Mouse (Mus musculus) spleen, adult 2 months (tissue): Measurements from ENCODE around the gene Ulk2.

Source experiments
- CTCF ChIP-seq: fragments of 200-500 bp; IDR thresholded peaks from 2 replicates; pipeline ENCODE4 v1.5.1; 2011; ENCODE audit warnings: mild to moderate bottlenecking, inconsistent platforms; ENCODE audit not compliant: insufficient read depth, insufficient read length, insufficient replicate concordance; ENCODE audit errors: extremely low read depth
- POLR2A ChIP-seq: fragments of 200-500 bp; IDR thresholded peaks from 2 replicates; pipeline ENCODE4 v1.6.1; 2011; ENCODE audit warnings: low read depth, low read length, inconsistent platforms

DNA sequence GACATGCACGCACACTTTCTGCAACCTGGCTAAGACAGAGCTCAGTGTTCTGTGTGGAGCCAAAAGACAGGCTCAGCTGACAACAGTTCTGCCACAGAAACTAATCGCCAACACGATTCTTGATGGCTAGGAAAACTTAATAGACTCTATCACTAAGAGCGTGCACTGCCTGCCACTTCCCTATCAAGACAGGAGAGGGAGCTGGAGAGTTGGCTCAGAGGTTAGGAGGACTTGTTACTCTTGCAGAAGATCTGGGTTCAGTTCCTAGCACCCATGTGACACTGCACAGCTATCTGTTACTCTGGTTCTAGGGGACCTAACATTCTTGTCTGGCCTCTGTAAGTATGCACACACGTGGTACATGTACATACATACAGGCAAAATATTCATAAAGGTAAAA is 103.3 kb downstream of the Ulk2 start:
- TF ChIP-seq CTCF: no peak
- TF ChIP-seq POLR2A: no peak
